Mouse (Mus musculus): ENCODE data around the gene Vwde. TPM values are rescaled to one million over a fixed set of nuclear protein-coding genes. Genes with fewer than 3 reads are reported as not detected.
A peak's percentile ranks its signal among the peaks of the same experiment; 100 is the strongest.

The Vwde gene
- total RNA-seq (2015) (not detected in 2 replicates), total RNA-seq (2017) (not detected in 2 replicates)

DNA sequence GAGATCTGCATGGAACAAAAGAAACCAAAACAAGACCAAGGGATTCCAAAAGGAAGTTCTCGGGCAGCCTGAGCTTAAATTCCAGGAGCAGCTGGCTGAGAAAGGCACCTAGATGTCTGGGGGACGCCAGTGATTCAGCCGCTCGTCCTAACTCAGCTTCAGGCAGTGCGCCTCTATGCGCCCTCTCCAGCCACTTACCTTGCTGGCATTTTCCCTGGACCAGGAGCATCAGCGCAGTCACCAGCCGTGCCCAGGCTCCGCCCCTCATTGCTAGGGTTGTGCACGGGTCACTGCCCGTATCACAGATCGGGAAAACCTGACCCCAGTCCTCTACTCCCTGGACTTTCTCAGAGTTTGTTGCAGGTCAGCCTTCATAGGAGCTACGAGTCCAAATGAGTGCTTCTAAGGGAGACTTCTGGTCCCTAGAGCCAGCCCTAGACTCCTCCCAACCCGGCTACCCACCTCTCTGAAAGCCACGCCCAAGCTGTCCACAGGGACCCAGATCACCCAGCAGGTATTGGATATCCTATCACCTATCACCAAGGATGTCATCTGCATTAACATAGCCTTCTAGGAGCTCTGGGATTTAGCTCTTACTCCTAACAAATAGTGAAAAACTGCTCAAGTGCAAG is at the start of gene Vwde:
Gene Vwde, minus strand, starts transcription at position 370 of the 632 bp plus-strand sequence.
- ATAC-seq (replicated peaks; ENCODE audit: poor library complexity): no peak

- no peak for ATAC-seq (replicated peaks; ENCODE audit: poor library complexity)
These were observed 30.6 kb upstream of the Vwde start for GRCm38 (mm10) chr6:13255341-13255740.

DNA sequence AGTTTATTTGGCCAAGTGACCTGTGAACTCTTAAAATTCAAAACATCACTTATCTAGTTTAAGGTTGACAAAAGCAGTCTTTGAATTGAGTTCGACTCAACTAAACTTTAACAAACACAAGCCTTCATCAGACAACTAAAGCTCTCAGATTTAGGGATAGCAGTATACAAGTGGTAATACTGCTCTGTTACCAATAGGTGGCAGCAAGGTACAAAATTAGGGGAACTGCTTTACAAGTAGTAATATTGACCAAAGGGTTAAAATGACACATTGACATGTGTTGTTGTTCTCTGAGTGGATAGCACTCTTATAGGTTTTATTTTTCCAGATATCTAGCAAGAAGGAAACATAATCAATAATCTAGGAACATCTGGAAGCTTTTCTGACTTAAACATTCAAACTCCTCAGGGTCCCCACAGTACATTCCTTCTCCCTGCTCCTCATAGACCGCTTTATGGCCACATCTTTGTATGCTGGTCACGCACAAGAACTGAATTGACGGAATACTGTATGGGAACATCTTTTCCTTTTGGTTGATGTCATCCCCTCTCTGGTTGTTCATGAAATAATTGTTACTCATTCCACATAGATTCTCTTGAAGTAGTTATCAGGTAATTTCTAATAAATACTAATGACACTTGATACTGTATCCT is 23.7 kb upstream of the Vwde start:
- peak; percentile 88 for ATAC-seq (replicated peaks; ENCODE audit: poor library complexity)

GRCm38 (mm10) chr6:13206157-13206556 is 18.6 kb downstream of the Vwde start:
- ATAC-seq (replicated peaks; ENCODE audit: poor library complexity): no peak

DNA sequence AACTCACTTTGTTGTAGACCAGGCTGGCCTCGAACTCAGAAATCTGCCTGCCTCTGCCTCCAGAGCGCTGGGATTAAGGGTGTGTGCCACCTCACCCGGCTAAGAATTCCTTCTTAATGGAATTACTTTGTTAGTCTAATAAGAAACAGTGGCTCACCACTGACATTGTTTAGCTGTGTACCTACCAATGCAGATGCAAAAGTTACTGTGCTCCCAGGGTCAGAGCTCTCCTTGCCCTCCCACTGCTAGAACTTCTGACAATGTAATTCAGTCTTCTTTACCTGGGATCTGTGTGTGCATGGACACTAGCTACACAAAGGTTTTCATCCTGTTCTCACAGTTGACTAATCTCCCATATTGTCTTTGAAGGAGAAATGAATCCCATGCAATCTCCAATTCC is 27.3 kb downstream of the Vwde start:
- ATAC-seq (replicated peaks; ENCODE audit: poor library complexity): no peak

GRCm38 (mm10) chr6:13186836-13187235 is 37.9 kb downstream of the Vwde start:
- no peak for ATAC-seq (replicated peaks; ENCODE audit: poor library complexity)

- ATAC-seq (replicated peaks; ENCODE audit: poor library complexity): no peak
These were observed 44.7 kb downstream of the Vwde start for GRCm38 (mm10) chr6:13180061-13180460.

- no peak for ATAC-seq (replicated peaks; ENCODE audit: poor library complexity)
These were observed 55.2 kb downstream of the Vwde start for GRCm38 (mm10) chr6:13169459-13170150.

DNA sequence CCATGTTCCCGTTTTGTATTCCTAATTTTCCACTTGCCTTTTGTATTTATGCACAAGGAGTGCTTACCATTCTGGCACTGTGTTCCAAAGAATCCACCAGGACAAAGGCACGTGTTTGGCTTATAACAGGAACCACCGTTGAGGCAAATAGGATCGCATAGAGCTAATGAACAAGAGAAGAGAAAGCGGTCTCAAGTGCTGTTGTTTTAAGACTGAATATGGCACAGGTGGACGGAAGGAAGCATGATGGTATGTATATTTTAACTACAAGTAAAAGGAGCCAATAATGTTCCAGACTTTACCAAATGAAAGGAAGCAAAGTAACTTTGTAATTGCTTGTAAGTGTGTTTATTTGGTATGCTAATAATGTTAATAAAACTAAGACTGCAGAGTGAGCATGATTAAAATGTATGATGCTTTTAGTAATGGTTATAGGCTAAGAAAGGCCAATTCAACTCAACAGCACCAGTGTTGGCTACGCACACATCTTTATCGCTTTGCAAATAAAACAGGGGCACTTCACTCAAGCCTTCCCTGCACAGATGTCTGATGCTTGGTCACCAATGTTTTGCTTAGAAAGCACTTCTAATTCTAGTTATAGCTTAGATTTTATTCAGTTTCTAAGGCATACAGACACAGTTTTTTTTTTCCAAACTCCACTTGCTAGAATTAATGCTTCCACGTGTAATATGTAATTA is 58.4 kb downstream of the Vwde start:
- no peak for ATAC-seq (replicated peaks; ENCODE audit: poor library complexity)

DNA sequence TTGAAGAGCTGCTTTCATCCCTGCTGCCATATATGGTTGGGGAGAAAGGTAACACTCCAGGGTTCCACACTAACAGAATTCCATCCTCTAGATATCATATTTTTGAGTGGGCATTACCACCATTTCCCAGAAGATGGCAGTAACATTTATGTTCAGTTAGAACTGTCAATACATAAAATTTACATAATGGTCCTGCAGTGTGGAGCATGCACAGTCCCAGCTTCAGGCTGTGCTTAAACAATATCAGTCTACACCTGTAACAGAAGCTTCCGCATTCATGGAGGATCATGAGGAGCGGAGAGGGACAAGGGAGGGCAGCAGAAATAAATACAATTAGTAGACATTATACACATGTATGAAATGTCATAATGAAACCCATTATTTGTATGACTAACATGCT is 65.3 kb downstream of the Vwde start:
- ATAC-seq (replicated peaks; ENCODE audit: poor library complexity): peak; percentile 46; the same call in 1 of the 2 replicates

DNA sequence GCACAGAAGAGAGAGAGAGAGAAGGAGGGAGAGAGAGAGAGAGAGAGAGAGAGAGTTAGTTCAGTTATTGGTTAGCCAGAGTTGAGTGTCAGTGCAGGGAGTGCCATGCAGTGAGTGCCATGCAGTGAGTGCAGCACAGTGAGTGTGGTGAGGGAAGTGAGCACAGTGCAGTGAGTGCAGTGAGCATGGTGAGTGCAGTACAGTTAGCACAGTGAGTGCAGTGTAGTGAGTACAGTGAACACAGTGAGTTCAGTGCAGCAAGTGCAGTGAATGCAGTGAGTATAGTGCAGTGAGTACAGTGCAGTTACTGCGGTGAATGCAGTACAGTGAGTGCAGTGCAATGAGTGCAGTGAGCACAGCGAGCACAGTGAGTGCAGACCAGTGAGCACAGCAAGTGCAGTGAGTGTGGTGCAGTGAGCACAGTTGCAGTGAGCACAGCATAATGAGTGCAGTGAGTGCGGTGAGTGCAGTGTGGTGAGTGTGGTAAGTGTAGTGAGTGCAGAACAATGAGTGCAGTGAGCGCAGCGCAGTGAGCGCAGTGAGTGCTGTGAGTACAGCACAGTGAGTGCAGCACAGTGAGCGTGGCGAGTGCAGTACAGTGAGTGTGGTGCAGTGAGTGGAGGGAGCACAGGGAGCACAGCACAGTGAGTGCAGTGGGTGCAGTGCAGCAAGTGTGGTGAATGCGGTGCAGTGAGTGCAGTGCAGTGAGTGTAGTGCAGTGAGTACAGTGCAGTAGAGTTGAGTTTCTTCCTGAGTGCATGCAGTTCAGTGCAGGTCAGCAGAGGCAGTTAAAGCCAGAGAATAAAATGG is 70.7 kb downstream of the Vwde start:
- no peak for ATAC-seq (replicated peaks; ENCODE audit: poor library complexity)

DNA sequence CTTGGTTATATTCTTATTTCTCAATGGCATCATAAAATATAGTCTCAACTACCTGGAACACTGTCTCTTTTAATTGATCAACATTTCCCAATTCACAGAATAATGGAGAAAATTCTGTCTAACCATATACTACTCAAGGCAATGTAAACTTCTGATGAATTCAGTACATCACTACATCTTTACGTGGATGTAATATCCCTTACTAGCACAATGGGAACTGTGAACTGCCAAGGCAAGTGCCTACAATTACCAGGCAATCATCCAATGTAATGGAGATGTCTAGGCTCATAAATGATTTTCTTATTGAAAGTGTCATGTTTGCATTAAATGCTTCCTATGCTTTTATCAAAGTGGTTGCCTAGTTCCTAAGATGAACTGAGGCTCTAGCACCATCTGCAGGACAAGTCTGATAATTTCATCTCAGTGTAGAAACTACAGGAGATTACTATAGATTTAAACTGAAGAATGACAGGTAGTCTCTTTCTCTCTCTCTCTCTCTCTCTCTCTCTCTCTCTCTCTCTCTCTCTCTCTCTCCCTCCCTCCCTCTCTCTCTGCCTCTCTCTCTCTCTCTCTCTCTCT is 72.6 kb downstream of the Vwde start:
- ATAC-seq (replicated peaks; ENCODE audit: poor library complexity): peak; percentile 87

DNA sequence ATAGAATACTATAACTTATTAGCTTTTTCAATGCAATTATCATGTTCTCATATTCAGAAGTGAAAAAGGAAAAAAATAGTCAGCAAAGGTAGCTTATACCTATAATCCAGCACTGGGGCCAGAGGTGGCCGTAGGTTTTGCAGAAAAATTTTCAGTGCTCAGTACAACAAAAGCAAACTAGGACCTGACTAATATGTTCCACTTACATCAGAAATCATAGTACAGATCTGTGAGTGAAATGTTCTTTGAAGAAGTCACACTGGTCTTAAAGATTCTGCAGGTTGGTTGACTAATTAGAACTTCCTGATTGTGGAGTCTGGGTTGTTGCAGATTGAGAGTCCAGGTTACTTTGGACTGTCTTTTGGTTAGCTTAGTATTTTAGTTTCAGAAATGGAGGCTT is 87.5 kb downstream of the Vwde start:
- ATAC-seq (replicated peaks; ENCODE audit: poor library complexity): no peak

DNA sequence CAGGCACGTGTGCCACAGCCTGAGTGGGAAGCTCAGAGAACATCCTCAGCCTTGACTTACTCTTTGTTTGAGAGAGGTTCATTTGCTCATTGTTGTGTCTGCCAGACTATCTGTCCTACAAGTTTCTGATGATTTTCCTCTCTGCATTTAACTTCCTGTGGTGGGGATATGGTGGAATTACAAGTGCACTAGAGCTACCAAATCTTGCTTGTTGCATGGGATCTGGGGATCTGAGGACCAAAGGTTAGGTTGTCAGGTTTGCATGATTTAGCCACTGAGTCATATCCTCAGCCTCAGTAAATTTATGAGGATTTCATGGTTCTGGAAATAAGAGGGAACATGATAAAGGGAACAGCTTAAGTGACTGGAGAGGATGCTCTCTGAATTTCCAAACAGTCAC is 116.1 kb downstream of the Vwde start:
- no peak for ATAC-seq (replicated peaks; ENCODE audit: poor library complexity)

Other genes starting within 250 kb of the Vwde start
- 26.4 and 31.7 TPM in 2 replicates for gene Tmem106b, start 155.2 kb downstream of the Vwde start, total RNA-seq (2015)
- gene Tmem106b, start 155.2 kb downstream of the Vwde start, total RNA-seq (2017): 11.2 and 24.7 TPM in 2 replicates

Data from megakaryocyte progenitor cell, adult 5-6 weeks (primary cell).